Mouse (Mus musculus) embryo, embryonic 11 days (tissue): Measurements from ENCODE around the gene Slc39a10.
"Not testable (repeated sequence)": the region's sequence is repeated elsewhere in the genome, so short reads cannot be mapped to it uniquely, and the experiment has no call there.

Experiments used
- DNase-seq: peaks from one replicate; pipeline ENCODE4 v3.0.0-alpha.2; 2015

The Slc39a10 gene

GRCm38 (mm10) chr1:46764600-46764999 is 128.1 kb downstream of the Slc39a10 start:
- DNase-seq = not testable (repeated sequence)
